Mouse (Mus musculus) heart, embryonic 13.5 days (tissue): ENCODE data around the gene Txnrd3. TPM values are rescaled to one million over a fixed set of nuclear protein-coding genes. Genes with fewer than 3 reads are reported as not detected.

Experiments
- ATAC-seq: fragments of 200-750 bp; cut with Nextera tagmentation; 2 replicates; pipeline ENCODE4 v1.8.0; 2017; ENCODE audit warnings: moderate TSS enrichment; ENCODE audit not compliant: insufficient number of reproducible peaks, low FRiP score, low TSS enrichment; ENCODE audit errors: extremely low read depth
- H3K27ac ChIP-seq: fragments of 300-500 bp; sonication (generic); replicated peaks from 2 replicates; pipeline ENCODE4 v1.5.1; 2015; ENCODE audit warnings: moderate library complexity, mild to moderate bottlenecking, inconsistent platforms
- H3K27me3 ChIP-seq: fragments of 300-500 bp; sonication (generic); replicated peaks from 2 replicates; pipeline ENCODE4 v1.6.1; 2015; ENCODE audit warnings: mild to moderate bottlenecking, inconsistent platforms
- H3K36me3 ChIP-seq: fragments of 300-500 bp; sonication (generic); 2 replicates; pipeline ENCODE4 v1.6.1; 2015; ENCODE audit warnings: mild to moderate bottlenecking, inconsistent platforms
- H3K4me1 ChIP-seq: fragments of 300-500 bp; sonication (generic); 2 replicates; pipeline ENCODE4 v1.6.1; 2015; ENCODE audit warnings: inconsistent platforms
- H3K4me2 ChIP-seq: fragments of 300-500 bp; sonication (generic); 2 replicates; pipeline ENCODE4 v1.6.1; 2015; ENCODE audit warnings: inconsistent platforms, mild to moderate bottlenecking, moderate library complexity
- H3K4me3 ChIP-seq: fragments of 300-500 bp; sonication (generic); 2 replicates; pipeline ENCODE4 v1.5.1; 2015; ENCODE audit warnings: moderate library complexity, mild to moderate bottlenecking, inconsistent platforms
- H3K9ac ChIP-seq: fragments of 300-500 bp; sonication (generic); 2 replicates; pipeline ENCODE4 v1.6.1; 2015; ENCODE audit warnings: inconsistent platforms, mild to moderate bottlenecking, moderate library complexity
- H3K9me3 ChIP-seq: fragments of 300-500 bp; sonication (generic); 2 replicates; pipeline ENCODE4 v1.6.1; 2016; ENCODE audit warnings: inconsistent platforms
- WGBS: fragments of 180-500 bp; shearing (Covaris S2); methylation state at CpG from one replicate; pipeline ENCODE4 v1.1.7; 2015; ENCODE audit warnings: mixed read lengths; 5-methylcytosine and 5-hydroxymethylcytosine counted together
- polyA plus RNA-seq: library from polyadenylated mRNA; unstranded; fragments of >200 nt; fragmentation: Nextera tagmentation; extraction: Ambion mirVana; gene quantifications from 2 replicates; pipeline ENCODE4 v1.2.1, GENCODE M21; 2015

The Txnrd3 gene
- polyA plus RNA-seq: 9.1 and 9.6 TPM in 2 replicates

GRCm38 (mm10) chr6:89643798-89644270 is at the start of gene Txnrd3:
Txnrd3 (plus strand) TSS chr6:89643988.
- peak; percentile 92 for ATAC-seq
- H3K9me3 ChIP-seq: no peaks in the 10 kb centered on the region
- under 1% methylated on average over 50 of the region's 51 CpGs for WGBS
- peak within 1 kb of the TSS; percentile 93 for H3K27ac ChIP-seq
- peak within 1 kb of the TSS; percentile 83 for H3K9ac ChIP-seq
- H3K4me3 ChIP-seq: peak within 1 kb of the TSS; percentile 80
- peaks cover 7% of the 10 kb centered on the region for H3K4me1 ChIP-seq
- H3K27me3 ChIP-seq: no peaks in the 10 kb centered on the region
- H3K36me3 ChIP-seq: no peaks in the 10 kb centered on the region
- H3K4me2 ChIP-seq: peak within 1 kb of the TSS; percentile 94

GRCm38 (mm10) chr6:89595018-89595776 is 48.6 kb upstream of the Txnrd3 start, which contains the start of gene Chchd6:
Chchd6 (minus strand) TSS chr6:89595652.
- Histone ChIP-seq H3K27ac (no peak within 1 kb of the TSS), H3K9ac (peak within 1 kb of the TSS; percentile 86), H3K4me1 (peaks cover 6% of the 10 kb centered on the region), H3K4me3 (peak within 1 kb of the TSS; percentile 75), H3K4me2 (peak within 1 kb of the TSS; percentile 90), H3K36me3 (no peaks in the 10 kb centered on the region), H3K9me3 (no peaks in the 10 kb centered on the region; the same call in 1 of the 2 replicates), H3K27me3 (no peaks in the 10 kb centered on the region)
- ATAC-seq: peak; percentile 99
- WGBS: under 1% methylated on average over 56 of the region's 56 CpGs

- Histone ChIP-seq H3K27me3 (no peaks in the 10 kb centered on the region), H3K4me1 (peaks cover 6% of the 10 kb centered on the region), H3K4me2 (peak overlapping the region; percentile 90), H3K9ac (no peak overlapping the region), H3K9me3 (peaks cover 3% of the 10 kb centered on the region; the same call in 1 of the 2 replicates), H3K27ac (no peak overlapping the region), H3K4me3 (peak overlapping the region; percentile 75), H3K36me3 (no peaks in the 10 kb centered on the region)
- WGBS: 19% methylated on average over 5 of the region's 5 CpGs
- ATAC-seq: 0 out of 2 replicates have a peak, but pooled peaks have one; percentile 16
Observed at GRCm38 (mm10) chr6:89595777-89596146, 48.0 kb upstream of the Txnrd3 start.

GRCm38 (mm10) chr6:89596510-89596909 is 47.3 kb upstream of the Txnrd3 start:
- whole genome bisulfite sequencing: 86% methylated on average over 1 of the region's 1 CpGs
- Histone ChIP-seq H3K9ac (no peak overlapping the region), H3K4me1 (peaks cover 6% of the 10 kb centered on the region), H3K27ac (no peak overlapping the region), H3K36me3 (no peaks in the 10 kb centered on the region), H3K4me2 (no peak overlapping the region), H3K27me3 (no peaks in the 10 kb centered on the region), H3K4me3 (no peak overlapping the region), H3K9me3 (peaks cover 3% of the 10 kb centered on the region; the same call in 1 of the 2 replicates)
- no peak for ATAC-seq

- no peak for ATAC-seq
- no peak overlapping the region for H3K9ac ChIP-seq
- no peak overlapping the region for H3K27ac ChIP-seq
- H3K27me3 ChIP-seq: no peaks in the 10 kb centered on the region
- H3K36me3 ChIP-seq: no peaks in the 10 kb centered on the region
- H3K4me1 ChIP-seq: no peaks in the 10 kb centered on the region
- no peak overlapping the region for H3K4me3 ChIP-seq
- H3K9me3 ChIP-seq: no peaks in the 10 kb centered on the region
- WGBS: 62% methylated on average over 3 of the region's 3 CpGs
- H3K4me2 ChIP-seq: no peak overlapping the region
Observed at GRCm38 (mm10) chr6:89606096-89606495, 37.7 kb upstream of the Txnrd3 start.

- Histone ChIP-seq H3K4me3 (no peak overlapping the region), H3K27me3 (no peaks in the 10 kb centered on the region), H3K9ac (no peak overlapping the region), H3K4me1 (no peaks in the 10 kb centered on the region), H3K4me2 (no peak overlapping the region), H3K27ac (no peak overlapping the region), H3K36me3 (no peaks in the 10 kb centered on the region), H3K9me3 (no peaks in the 10 kb centered on the region)
- no peak for ATAC-seq
- WGBS: 47% methylated on average over 4 of the region's 4 CpGs
Observed at GRCm38 (mm10) chr6:89607999-89608398, 35.8 kb upstream of the Txnrd3 start.

- no peaks in the 10 kb centered on the region for H3K36me3 ChIP-seq
- no peaks in the 10 kb centered on the region for H3K9me3 ChIP-seq
- no peaks in the 10 kb centered on the region; the same call in 1 of the 2 replicates for H3K27me3 ChIP-seq
- WGBS: 48% methylated on average over 15 of the region's 15 CpGs
- H3K4me3 ChIP-seq: no peak overlapping the region
- ATAC-seq: no peak; the same call in 1 of the 2 replicates
- H3K27ac ChIP-seq: peak overlapping the region; percentile 42; the same call in 1 of the 2 replicates
- 0 out of 2 replicates have a peak overlapping the region, but pooled peaks have one; percentile 4 for H3K4me2 ChIP-seq
- H3K9ac ChIP-seq: no peak overlapping the region
- H3K4me1 ChIP-seq: peaks cover 9% of the 10 kb centered on the region; the same call in 1 of the 2 replicates
Observed at GRCm38 (mm10) chr6:89613336-89614106, 30.3 kb upstream of the Txnrd3 start.

- no peak overlapping the region for H3K4me3 ChIP-seq
- H3K27me3 ChIP-seq: no peaks in the 10 kb centered on the region; the same call in 1 of the 2 replicates
- H3K9me3 ChIP-seq: no peaks in the 10 kb centered on the region
- ATAC-seq: no peak
- H3K4me2 ChIP-seq: 0 out of 2 replicates have a peak overlapping the region, but pooled peaks have one; percentile 4
- WGBS: 23% methylated on average over 2 of the region's 2 CpGs
- peaks cover 9% of the 10 kb centered on the region; the same call in 1 of the 2 replicates for H3K4me1 ChIP-seq
- H3K9ac ChIP-seq: no peak overlapping the region
- peak overlapping the region; percentile 42; the same call in 1 of the 2 replicates for H3K27ac ChIP-seq
- H3K36me3 ChIP-seq: no peaks in the 10 kb centered on the region
Observed at GRCm38 (mm10) chr6:89614107-89614471, 29.7 kb upstream of the Txnrd3 start.

- Histone ChIP-seq H3K9me3 (no peaks in the 10 kb centered on the region), H3K4me2 (no peak overlapping the region), H3K36me3 (no peaks in the 10 kb centered on the region), H3K4me1 (peaks cover 9% of the 10 kb centered on the region; the same call in 1 of the 2 replicates), H3K27me3 (no peaks in the 10 kb centered on the region; the same call in 1 of the 2 replicates), H3K9ac (no peak overlapping the region), H3K4me3 (no peak overlapping the region), H3K27ac (no peak overlapping the region)
- 63% methylated on average over 7 of the region's 7 CpGs for whole genome bisulfite sequencing
- ATAC-seq: no peak
Observed at GRCm38 (mm10) chr6:89614596-89615372, 29.0 kb upstream of the Txnrd3 start.

- Histone ChIP-seq H3K4me1 (peaks cover 9% of the 10 kb centered on the region; the same call in 1 of the 2 replicates), H3K27me3 (no peaks in the 10 kb centered on the region; the same call in 1 of the 2 replicates), H3K4me3 (no peak overlapping the region), H3K27ac (no peak overlapping the region), H3K36me3 (no peaks in the 10 kb centered on the region), H3K4me2 (no peak overlapping the region), H3K9ac (no peak overlapping the region), H3K9me3 (no peaks in the 10 kb centered on the region)
- WGBS: 47% methylated on average over 7 of the region's 7 CpGs
- ATAC-seq: no peak
Observed at GRCm38 (mm10) chr6:89615373-89615755, 28.4 kb upstream of the Txnrd3 start.
